Mouse (Mus musculus) skeletal muscle tissue, adult 2 months (tissue): ENCODE data around the gene Dbndd2.

Experiments used
- DNase-seq: peaks from one replicate; pipeline ENCODE4 v3.0.0-alpha.2; 2012; ENCODE audit warnings: low read depth, low spot score

Dbndd2 gene

DNA sequence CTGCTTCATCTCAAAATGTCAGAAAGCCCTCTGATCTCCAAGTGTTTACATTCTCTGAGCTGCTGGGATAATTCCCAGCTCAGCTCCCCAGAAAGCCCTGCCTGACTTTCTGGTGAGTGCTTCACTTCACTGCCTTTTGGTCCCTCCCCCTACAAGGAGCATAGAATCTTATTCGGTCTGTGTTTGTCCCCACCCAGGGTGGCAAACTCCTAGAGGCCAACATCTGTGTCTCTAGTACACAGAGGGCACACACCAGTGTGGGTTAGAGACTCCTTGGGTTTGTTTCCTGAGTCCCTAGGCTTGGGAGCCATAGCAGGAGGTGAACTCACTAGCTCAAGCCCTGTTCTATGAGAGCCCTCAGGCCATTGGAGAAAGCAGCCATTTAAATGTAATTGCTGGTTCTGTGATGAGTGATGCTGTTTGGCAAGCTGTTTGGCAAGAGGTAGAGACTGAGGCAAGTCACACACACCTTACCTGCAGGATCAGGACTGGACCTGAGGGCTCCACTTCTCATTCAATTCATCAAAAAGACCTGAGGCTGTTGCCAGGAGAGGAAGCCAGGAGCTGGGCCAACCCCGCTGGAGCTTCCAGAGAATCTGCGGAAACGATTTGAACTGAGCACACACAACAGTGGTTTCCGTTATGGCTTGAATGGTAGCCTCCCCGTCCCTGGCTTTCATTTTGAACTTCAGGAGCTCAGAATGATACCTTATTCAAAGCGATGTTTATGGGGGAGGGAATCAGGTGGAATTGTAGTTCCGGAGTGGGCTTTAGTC lies 54.9 kb downstream of the Dbndd2 start:
- no peak for DNase-seq

DNA sequence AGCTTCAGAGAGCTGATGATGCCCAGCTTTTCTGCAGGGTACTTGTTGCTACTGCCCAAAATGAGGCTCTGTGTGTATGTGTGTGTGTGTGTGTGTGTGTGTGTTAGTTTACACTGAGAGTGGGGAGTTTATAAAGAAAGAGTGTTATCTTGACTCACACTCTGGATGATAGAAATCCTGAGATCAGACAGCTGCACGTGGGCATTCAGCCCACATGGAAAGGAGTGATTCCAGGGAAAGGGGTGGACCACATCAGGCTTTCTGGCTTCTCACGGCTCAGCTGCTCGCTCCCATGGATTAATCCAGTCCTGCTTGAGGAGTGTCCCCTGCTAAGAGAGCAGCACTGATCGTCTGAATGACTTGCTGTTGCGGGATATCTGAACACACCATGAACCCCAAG lies 56.2 kb downstream of the Dbndd2 start:
- DNase-seq: no peak

GRCm38 (mm10) chr2:164542598-164542997 lies 56.7 kb downstream of the Dbndd2 start:
- no peak for DNase-seq
